Mouse (Mus musculus) NIH3T3 (cell line): ENCODE measurements at regions not wholly inside any gene's neighbourhood (a gene's known extent, or its start where the extent isn't known, plus 50 kb on each side); places are given as distances from the start of the nearest gene placed in this dataset.

Experiments
- DNase-seq: peaks from one replicate; pipeline ENCODE4 v3.0.0-alpha.2; 2012; ENCODE audit warnings: low read depth

DNA sequence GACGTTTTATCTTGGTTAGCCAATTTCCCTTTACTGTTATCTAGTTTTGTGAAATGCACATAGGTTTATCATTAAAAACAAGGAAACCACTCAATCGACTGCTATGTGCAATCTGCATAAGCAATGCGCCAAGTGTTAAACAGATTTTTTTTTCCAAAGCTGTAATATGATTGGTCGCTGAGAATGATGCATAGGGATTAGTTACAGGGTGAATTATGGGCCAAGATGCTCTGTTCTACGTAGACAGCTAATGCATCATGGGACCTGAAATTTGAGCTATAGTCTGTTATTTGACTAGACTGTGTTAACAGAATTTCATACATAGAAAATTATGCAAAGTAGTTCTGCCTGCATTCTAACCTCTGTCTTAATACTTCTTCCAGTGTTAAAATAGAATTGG, 284.0 kb downstream of the Basp1 start:
- DNase-seq: no peak

DNA sequence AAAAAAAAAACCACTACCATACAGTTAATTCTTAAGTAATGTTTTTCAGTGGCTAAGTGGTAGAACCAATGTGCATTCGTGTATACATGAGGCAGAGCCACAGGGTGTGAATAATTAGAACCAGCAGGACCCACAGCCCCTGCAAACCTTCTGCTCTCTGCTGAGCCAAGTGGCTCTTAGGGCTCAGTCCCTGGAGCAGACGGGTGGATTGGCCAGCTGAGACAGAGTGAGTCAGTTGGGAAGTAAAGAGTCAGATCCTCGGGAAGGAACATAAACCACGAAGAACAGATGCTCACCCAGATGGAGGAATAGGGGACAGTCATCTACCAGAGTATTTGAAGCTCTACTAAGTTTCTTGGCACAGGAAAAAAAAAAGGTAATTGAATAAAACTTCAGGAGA, 293.1 kb downstream of the Basp1 start:
- DNase-seq: no peak

DNA sequence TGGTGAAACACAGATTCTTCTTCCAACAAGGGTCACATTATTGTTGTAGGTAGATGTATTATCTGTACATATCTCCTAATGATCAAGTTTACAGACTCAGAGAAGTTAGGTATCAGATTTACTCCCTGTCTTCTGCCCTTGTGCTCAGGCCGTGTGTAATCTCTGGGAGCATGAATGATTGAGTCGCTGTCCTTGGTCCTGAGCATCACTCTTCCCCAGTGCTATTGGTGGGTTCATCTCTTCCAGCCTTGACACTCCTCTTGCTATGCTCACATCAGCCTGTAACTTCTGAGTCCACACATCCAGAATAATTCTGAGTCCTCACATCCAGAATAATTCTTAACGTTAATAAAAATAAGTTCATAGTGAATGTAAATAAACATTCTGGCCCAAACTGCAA, 295.6 kb downstream of the Basp1 start:
- peak; percentile 72 for DNase-seq

DNA sequence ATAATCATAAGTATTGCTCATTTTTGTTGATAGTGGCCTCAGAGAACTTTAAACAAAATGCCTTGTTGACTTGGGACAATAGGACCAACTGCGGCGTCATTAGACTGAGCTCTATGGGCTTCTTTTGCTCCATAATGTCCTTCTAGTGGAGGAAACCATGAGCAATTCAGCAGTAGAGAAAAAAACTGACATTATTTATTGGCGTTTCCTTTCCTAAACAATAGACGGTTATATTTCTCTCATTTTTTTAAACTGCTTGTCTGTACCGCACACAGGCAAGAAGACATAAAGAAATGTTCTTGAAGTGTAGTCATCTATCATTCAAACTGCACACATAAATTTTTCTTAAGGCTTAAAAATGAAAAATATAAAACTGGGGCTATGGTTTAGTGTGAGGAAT, 310.8 kb downstream of the Basp1 start:
- no peak for DNase-seq

DNA sequence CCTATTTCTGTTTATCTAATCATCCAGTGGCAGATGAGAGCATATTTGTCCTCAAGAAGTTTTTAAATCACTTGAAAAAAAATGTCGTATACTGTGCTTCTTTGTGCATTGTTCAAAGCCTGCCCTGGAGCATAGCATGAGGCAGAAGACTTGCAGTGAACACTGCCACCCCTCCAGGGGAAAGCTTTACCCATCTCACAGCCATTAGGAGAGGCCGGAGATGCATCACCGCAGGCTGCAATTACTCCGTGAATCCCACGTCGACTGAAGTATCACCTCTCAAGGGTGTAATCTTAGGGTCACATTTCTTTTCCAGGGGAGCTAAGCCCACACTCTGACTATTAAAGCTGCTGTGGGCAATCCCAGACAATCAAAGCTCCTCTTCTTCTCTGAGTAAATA, 319.8 kb downstream of the Basp1 start:
- DNase-seq: no peak

DNA sequence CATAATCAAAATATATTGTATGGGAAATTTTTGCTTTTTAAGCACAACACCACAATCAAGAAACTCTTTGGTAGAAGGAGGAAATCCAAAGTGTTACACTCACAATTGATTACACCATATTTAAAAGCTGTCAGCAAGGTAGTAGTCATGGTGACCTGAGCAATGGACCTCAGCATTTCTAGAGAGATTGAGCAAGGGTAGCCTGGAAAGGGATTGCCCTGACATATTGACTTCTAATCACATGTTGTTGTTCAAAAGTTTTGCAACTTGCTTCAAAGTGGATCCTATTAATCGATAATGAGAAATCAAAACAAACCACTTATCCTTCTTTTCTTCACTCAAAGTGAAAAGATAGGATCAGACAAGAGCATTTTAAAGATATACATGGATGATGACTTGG, 343.9 kb downstream of the Basp1 start:
- no peak for DNase-seq

DNA sequence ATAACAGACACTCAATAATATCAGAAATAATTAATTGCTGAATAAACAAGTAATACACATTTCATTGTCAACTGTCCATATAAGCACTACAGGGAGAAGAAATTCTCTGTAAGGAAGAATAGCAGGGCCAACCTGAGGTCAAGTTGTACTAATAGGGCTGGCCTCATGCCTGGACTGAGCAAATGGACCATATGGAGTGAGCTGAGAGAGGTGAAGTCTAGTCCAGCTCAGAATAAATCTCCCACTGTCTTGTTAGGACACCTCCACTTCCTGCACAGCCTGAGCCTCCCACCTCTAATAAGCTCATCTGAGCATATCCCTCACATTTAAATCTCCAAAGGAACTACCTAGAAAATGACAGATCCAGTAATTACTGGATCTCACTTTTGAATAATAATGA, 354.2 kb downstream of the Basp1 start:
- no peak for DNase-seq

DNA sequence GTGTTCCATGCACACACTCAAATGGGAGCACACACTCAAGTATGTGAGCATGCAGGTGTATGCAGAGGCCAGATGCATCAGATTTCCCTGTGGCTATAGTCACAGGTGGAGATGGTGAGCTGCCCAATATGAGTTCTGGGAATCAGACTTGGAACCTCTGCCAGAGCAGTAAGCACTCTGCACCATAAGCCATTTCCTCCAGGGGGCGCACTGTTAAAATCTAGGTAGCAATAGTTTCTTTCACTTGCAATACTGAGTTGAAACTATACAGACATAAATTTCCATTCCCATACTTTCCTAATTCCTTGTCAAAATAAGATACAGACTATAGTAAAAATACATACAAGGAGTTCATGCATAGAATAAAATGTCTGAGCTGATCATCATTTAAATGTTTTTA, 365.7 kb downstream of the Basp1 start:
- peak; percentile 85 for DNase-seq

DNA sequence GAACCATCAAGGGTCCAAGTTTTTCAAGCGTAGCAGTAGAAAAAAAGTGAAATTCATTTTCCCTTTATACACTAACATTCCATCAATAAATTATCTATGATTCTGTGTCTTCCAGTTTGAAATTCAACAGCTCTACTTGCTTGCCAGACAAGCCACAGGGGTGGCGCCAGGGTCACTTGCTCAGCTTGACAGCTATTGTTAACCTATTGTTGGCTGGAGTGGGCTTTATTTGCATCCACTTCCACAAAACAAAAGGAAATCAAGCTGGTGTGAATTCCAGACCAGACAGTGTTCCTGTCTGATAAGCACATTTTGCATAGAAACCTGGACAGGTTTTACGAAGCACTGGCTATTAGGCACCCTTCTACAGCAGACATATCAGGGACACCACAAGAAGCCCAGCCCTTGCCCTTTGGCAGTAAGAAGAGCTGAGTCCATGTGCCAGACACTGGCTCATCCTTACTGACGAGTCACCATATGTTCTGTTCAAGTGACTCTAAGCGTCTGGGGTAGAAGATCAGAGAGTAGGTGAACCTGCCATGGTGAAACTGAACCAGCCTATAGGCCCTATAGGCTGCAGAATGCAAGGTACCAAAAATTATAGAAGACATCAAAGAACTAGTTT, 366.9 kb downstream of the Basp1 start:
- no peak for DNase-seq

DNA sequence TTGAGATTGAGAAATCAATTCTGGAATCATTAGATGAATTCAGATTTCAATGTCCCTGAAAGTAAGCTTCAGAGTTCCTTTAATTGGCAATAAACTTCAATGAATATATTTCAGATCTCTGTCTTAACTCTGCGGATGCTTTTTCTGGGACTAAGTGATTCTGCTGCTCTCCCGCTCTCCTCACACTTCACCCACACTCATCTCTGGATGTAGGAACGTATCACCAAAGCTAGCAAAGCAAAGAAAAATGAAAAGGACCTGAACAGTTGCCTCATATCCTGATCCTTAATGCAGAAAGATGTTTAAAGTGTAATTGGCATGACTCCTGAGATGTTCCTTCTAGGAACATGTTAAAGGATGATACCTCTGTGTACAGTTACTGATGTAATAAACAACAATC, 377.3 kb downstream of the Basp1 start:
- no peak for DNase-seq

DNA sequence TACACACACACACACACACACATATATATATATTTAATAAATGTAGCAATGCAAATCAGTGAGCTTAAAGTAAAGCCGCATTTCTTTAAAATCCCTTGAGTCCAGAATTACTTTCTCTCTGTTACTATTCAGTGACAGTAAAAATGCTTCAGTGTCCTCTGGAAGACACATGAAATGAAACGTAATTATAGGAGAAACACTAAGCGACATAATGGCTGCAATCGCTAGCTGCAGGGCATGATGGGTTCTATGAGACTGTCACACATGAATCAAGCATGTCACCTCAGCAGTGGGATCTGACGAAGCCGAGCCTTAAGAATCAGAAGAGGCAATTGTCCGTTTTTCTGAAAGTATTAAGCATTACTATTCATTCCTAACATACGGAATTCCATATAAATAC, 385.7 kb downstream of the Basp1 start:
- DNase-seq: no peak

DNA sequence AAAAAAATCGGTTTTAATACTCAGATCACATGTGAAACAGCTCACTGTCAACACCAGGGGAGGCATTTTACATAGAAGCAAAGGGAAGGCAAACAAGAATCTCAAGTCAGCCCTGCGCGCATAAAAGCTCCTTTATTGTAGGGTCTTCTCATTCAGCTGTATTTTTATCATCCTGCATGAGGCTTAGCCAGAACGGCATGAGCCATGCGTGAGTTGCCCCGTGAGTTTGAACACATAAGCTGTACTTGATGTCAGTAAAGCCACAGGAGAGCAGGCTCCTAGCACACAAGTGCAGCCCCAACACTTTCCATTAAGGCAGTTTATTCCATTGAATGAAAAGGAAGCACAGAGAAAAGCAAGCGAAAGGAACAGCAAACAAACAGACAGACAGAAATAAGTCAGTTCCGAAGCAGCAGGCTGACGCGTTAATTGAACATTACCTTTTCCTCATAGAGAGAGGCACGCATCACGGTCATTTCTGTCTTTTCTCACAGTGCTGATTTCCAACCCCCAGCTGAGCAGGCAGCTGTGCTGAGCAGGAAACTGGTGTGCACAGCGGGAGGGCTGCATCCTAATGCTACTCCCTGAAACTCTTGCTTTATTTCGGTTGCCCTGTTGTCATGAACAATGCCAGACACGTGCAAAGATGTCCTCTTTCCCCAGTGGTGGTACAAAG, 386.6 kb downstream of the Basp1 start:
- no peak for DNase-seq

DNA sequence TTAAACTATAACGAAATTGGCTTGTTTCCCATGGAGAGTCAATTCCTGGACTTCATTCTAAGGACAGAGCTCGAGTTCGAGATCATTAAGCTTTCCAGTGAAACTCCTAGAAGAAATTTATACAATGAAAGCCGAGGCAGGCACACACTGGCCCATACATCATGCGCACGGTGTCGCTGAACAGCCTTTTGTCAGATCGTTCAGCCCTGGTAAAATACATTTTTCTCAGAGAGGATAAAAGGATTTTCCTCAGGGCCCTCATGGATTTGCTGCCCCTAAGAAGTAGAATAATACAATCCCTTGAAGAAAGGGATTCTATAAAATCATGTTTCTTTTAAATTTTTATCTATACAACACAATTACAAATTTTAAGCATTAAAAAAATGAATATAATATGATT, 387.2 kb downstream of the Basp1 start:
- no peak for DNase-seq

DNA sequence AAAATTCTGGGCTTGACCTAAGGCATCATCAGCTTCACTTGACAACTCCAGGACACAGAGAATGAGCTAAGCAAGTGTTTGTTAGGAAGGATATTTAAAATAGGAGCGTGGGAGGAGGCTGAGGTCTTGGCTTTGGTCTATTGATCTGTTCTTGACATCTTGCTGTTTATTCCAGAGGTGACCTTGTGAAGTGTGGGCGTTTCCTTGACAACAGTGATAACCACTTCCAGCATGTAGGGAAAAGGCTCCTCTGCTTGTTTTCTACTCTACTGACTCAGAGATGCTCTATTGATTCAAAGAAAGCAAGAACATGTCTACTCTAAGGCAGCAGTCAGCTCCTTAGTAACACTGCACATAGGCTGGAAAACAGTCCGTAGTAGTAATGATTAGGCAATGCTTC, 392.6 kb downstream of the Basp1 start:
- DNase-seq: no peak

DNA sequence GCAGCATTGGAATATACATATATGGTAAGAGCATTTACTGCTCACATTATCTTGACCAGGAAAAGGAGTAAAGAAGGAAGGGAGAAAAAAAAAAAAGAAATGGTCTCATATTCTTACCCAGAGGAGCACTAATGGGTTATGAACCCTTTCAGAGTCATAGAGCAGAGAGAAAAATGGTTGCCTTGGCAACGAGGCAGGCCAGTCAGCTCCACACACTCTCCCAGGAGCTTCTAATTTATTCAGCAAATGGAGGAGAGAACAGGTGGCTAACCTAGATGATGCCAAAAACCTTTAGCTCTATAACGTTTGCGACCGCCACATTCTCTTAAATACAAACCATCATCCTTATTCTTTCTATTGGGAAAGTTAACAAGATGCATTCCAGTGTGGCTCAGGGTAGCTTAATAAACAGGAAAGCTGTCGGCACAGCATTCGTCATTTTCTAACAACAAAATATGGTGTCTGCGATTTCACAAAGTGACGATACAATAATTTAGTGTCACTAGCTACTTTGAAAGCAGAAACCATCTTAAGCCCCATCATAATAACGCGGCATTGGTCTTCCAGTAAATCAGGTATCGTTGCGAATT, 394.1 kb downstream of the Basp1 start:
- no peak for DNase-seq

DNA sequence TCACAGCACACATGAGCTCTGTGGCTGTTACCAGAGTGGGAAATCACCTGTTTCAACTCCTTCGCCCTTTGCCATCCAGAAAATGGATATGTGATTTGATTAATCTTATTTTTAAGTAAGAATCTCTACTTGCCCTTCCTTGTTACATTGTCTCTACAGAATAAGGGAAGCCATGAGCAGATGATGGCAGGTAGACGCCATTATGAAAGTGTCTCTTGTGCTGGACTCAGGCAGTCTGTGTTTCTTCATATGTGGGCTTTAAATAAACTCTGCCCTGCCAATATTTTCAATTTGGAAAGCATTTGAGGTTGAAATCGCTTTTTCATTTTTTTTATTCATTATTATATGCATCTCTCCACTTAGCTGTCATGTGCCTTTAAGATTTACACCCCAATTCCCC, 394.6 kb downstream of the Basp1 start:
- DNase-seq: no peak

DNA sequence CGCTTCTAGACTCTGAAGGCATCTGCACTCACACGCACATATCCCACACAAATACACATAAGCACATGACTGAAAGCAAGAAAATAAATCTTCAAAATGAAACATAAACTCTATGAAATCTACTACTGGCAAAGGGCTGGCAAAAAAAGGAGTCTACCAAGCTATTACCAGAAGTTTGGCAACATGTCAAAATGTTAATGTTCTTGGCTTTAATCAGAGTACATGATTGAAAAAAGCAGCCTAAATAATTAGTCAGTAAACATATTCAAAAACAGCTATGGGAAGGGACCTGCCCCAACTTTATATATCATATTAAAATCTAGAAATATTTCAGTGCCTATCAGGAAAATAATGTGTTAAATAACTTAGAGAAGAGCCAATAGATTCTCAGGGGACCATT, 405.8 kb downstream of the Basp1 start:
- no peak for DNase-seq

DNA sequence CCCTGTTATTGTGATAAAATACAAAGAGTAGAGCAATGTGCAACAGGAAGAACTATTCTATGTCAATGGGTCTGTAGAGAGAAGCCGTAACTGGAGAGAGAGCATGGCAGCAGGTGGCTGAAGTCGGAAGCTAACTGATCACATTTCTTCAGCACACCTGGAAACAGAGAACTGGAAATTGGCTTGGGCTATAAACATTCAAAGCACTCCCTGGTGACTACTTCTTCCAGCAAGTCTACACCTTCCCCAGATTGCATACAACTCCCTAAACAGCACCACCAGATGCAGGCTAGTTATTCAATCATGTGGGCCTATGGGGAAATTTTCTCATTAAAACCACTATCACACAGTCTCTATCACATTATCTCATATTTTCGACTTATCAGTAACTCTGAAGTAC, 413.4 kb downstream of the Basp1 start:
- no peak for DNase-seq

DNA sequence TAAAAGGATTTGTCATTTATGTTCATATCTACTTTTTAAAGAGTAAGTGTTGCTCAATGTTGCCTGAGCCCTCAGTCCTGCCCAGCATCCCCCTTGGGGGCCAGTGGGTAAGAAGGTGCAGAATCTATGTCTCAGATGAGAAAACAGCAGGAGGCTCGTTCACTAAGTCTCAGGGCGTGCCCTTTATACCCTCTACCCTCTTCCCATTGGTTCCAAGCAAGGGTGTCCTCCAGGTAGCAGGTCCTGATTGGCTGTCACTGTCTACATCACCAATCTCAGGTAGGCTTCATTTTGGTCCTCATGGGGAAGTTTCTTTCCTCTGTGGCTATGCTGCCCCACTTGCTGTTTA, 420.3 kb downstream of the Basp1 start:
- no peak for DNase-seq

DNA sequence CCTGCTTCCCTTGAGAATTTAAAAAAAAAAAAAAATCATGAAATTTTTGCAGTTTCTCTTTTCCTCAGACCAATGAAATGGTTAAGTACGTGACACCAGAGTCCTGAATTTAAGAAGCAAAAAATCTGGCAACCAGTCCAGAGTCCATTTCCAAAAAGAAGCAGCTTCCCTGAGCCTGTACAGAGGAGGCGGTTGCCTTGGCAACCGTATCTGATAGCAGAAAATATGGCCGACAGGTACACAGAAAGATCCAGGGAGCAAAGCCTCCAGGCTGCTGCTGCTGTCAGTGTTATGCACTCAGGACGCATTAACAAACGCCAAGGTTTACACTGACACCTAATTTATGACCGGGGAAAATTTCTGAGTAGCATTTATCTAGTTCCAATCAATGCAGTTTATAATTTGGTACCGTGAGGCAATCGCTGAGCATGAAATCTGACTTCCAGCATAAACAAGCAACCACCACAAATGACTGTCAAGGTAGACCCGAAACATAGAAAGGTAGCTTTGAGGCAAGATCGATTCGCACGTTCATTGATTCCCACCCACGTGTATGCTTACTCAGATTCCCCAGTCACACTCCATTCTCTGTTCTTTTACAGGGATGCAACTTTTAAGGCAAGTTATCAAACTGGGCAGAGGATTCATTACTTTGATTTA, 420.8 kb downstream of the Basp1 start:
- DNase-seq: no peak

DNA sequence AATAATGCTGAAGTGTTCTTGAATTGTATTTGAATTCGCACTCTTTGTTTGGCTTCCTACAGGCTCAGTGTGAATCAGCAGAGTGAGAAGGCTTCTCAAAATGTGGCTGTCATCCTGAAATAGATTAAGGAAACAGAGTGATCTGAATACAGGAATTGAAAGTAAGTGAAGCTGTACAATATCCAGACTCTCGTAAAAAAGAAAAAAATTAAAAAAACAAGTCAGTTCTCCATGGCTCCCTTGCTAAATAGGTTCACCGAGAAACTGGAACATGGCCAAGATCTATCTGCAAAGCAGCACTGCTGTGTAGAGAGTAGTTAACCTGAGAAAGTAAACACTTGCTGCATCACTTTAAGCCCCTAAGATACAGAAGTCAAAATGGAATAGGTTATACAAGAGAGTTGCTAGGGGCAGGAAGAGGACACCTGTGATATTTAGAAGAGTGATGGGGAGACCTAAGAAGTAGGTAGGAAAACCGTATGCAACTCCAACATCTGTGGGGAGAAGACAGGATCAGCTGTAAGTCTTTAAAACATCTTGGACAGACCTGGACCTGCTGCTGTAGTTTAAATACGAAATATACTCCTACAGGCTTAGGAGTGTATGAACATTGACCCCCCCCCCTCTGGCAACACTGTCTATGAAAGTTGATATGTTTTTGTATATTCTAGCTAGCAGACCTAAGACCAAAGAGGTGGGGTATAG, 423.3 kb downstream of the Basp1 start:
- DNase-seq: peak; percentile 5

DNA sequence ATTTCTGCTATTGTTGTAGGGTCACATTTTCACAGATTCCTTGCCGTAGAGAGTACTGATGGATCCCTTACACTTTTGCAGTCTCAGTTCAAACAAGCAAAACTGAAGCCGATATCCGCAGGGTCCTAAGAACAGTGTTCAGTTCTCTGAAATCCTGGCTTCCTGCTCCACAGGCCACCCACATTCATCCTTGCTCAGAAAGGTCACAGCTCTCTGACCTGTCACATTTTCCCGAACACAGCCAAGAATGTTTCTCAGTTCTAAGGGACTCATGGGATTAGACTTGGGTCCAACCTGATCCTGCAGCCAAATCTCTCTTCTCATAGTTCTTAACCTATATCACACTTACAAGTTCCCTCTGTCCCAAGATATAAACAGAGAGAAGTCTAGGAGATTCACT, 432.7 kb downstream of the Basp1 start:
- no peak for DNase-seq

DNA sequence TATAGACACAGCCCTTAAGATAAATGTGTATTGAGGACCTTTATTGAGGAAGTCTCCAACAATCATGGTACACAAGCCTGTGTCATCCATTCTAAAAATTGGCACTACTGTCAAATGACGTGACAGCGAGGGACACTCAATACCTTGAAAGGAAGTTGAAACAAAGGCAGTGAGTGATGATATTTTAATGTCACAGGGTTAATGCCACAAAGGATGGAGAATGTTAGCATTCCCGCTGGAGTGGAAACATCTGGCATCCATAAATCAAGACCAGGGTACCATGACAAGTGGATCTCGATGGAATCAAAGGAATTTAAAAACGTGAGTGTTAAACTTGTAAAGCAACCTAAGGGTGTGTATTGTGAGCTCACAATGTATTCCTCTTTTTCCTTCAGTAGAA, 441.5 kb downstream of the Basp1 start:
- no peak for DNase-seq
